Comparison of ENCODE assay signal across 15 mouse cellular contexts in the genomic region with DNA sequence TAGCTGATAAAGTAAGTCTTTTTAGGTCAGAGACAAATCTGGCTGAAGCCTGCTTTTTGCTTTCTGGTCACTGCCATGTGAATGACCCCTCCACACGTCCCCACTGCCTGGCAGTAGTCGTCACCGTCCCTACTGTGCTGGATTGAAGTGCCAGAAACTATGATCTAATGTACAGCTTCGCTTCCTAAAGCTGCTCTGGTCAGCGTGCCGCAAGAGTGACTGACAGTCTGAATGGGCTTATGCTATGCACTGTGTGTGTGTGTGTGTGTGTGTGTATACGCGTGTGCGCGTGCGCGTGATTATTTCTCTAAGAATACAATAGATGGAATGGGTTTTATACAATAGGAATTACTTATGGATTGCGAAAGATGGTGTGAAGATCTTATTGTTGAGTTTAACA.
DNase-seq lines count a peak whose midpoint lies in the region; ATAC-seq and TF ChIP-seq lines count a peak whose summit lies in the region.
"Had no signal": no experiment of that assay in that cellular context is flagged by ENCODE, and none has a peak within 500 bp of the region (broad histone marks: within the 10 kb centered on the region; RNA-seq: fewer than 3 reads in every experiment).

No protein-coding gene starts in this region.

- no peaks in the 10 kb centered on the region for H3K27me3 ChIP-seq in midbrain, embryonic 11.5 days (ENCODE audit: control insufficient read depth, insufficient read depth, low read length)
- no peaks in the 10 kb centered on the region for H3K27me3 ChIP-seq in midbrain, postnatal 0 days (ENCODE audit: insufficient read depth, low read length)
- no peaks in the 10 kb centered on the region for H3K27me3 ChIP-seq in midbrain, embryonic 13.5 days
- no peaks in the 10 kb centered on the region for H3K27me3 ChIP-seq in midbrain, embryonic 15.5 days (replicated peaks)
- H3K27me3 ChIP-seq: embryonic facial prominence, embryonic 12.5 days; forebrain, embryonic 13.5 days; forebrain, embryonic 15.5 days had no signal

- H3K27ac ChIP-seq in midbrain, embryonic 11.5 days (ENCODE audit: low read depth, low read length), result no peak overlapping the region; the same call in 1 of the 2 replicates
- no peak overlapping the region; the same call in 1 of the 2 replicates for H3K27ac ChIP-seq in midbrain, postnatal 0 days (ENCODE audit: low read depth, low read length)
- H3K27ac ChIP-seq in midbrain, embryonic 13.5 days, result 0 out of 2 replicates have a peak overlapping the region, but pooled peaks have one; percentile 36
- H3K27ac ChIP-seq in midbrain, embryonic 15.5 days, result 0 out of 2 replicates have a peak overlapping the region, but pooled peaks have one; percentile 1
- H3K27ac ChIP-seq: embryonic facial prominence, embryonic 10.5 days; embryonic facial prominence, embryonic 12.5 days; forebrain, embryonic 13.5 days; forebrain, embryonic 15.5 days had no signal

- WGBS in midbrain, embryonic 11.5 days, result 89% methylated on average over 13 of the region's 13 CpGs
- 73% methylated on average over 13 of the region's 13 CpGs for WGBS in midbrain, postnatal 0 days
- 79% methylated on average over 13 of the region's 13 CpGs for WGBS in midbrain, embryonic 13.5 days
- WGBS in midbrain, embryonic 15.5 days, result 74% methylated on average over 13 of the region's 13 CpGs

- no peak overlapping the region for H3K9ac ChIP-seq in midbrain, embryonic 11.5 days (ENCODE audit: low read length)
- H3K9ac ChIP-seq in midbrain, postnatal 0 days (replicated peaks; ENCODE audit: low read length, poor library complexity, severe bottlenecking), result no peak overlapping the region
- no peak overlapping the region for H3K9ac ChIP-seq in midbrain, embryonic 13.5 days (replicated peaks)
- no peak overlapping the region for H3K9ac ChIP-seq in midbrain, embryonic 15.5 days
- H3K9ac ChIP-seq: embryonic facial prominence, embryonic 12.5 days; forebrain, embryonic 13.5 days; forebrain, embryonic 15.5 days had no signal

- H3K4me3 ChIP-seq in midbrain, embryonic 11.5 days (ENCODE audit: low read depth, low read length), result no peak overlapping the region
- no peak overlapping the region for H3K4me3 ChIP-seq in midbrain, postnatal 0 days (ENCODE audit: low read depth, low read length)
- no peak overlapping the region for H3K4me3 ChIP-seq in midbrain, embryonic 13.5 days (replicated peaks)
- no peak overlapping the region for H3K4me3 ChIP-seq in midbrain, embryonic 15.5 days
- H3K4me3 ChIP-seq: embryonic facial prominence, embryonic 10.5 days; embryonic facial prominence, embryonic 12.5 days; forebrain, embryonic 13.5 days; forebrain, embryonic 15.5 days had no signal

- H3K4me2 ChIP-seq in midbrain, embryonic 11.5 days, result no peak overlapping the region
- H3K4me2 ChIP-seq in midbrain, postnatal 0 days (ENCODE audit: low read depth, low read length, poor library complexity, severe bottlenecking), result no peak overlapping the region
- H3K4me2 ChIP-seq in midbrain, embryonic 13.5 days (replicated peaks), result 0 out of 2 replicates have a peak overlapping the region, but pooled peaks have one; percentile 6
- H3K4me2 ChIP-seq in midbrain, embryonic 15.5 days, result no peak overlapping the region
- H3K4me2 ChIP-seq: embryonic facial prominence, embryonic 12.5 days; forebrain, embryonic 13.5 days; forebrain, embryonic 15.5 days had no signal

- peaks cover 2% of the 10 kb centered on the region; the same call in 1 of the 2 replicates for H3K4me1 ChIP-seq in midbrain, embryonic 11.5 days (ENCODE audit: control insufficient read depth, insufficient read depth, low read length)
- 0 out of 2 replicates have a peak, but pooled peaks cover 2% of the 10 kb centered on the region for H3K4me1 ChIP-seq in midbrain, postnatal 0 days (ENCODE audit: insufficient read depth, low read length)
- H3K4me1 ChIP-seq in midbrain, embryonic 13.5 days (replicated peaks), result peaks cover 12% of the 10 kb centered on the region
- H3K4me1 ChIP-seq in midbrain, embryonic 15.5 days, result peaks cover 5% of the 10 kb centered on the region; the same call in 1 of the 2 replicates
- H3K4me1 ChIP-seq: embryonic facial prominence, embryonic 10.5 days; embryonic facial prominence, embryonic 12.5 days had no signal

- no peak for DNase-seq in midbrain, embryonic 11.5 days (ENCODE audit: low spot score, missing footprints)
- DNase-seq in midbrain, postnatal 0 days (ENCODE audit: low spot score), result no peak
- no peak for DNase-seq in adrenal gland, postnatal 36 days
- no peak for DNase-seq in natural killer cell, adult 2 months (ENCODE audit: low spot score in 2 of 2)
- DNase-seq: cerebellum, adult 11-12 months; cerebellum, adult 2 months; cerebellum, adult 9-10 months; cerebellum, postnatal 10 days; cerebellum, postnatal 25 days had no signal

- TF ChIP-seq CTCF in midbrain, postnatal 0 days (IDR thresholded peaks at IDR 0.05), result no peak

- peak; percentile 54; the same call in 1 of the 2 replicates for ATAC-seq in midbrain, embryonic 11.5 days (ENCODE audit: low FRiP score)
- ATAC-seq in midbrain, postnatal 0 days (ENCODE audit: low FRiP score), result no peak; the same call in 1 of the 2 replicates
- peak; percentile 43 for ATAC-seq in midbrain, embryonic 13.5 days
- ATAC-seq in midbrain, embryonic 15.5 days (replicated peaks), result no peak
- ATAC-seq: forebrain, embryonic 15.5 days had no signal

- no peaks in the 10 kb centered on the region for H3K36me3 ChIP-seq in midbrain, embryonic 11.5 days (ENCODE audit: control insufficient read depth, insufficient read depth, low read length)
- H3K36me3 ChIP-seq in midbrain, postnatal 0 days (ENCODE audit: insufficient read depth, low read length), result no peaks in the 10 kb centered on the region
- no peaks in the 10 kb centered on the region for H3K36me3 ChIP-seq in midbrain, embryonic 13.5 days
- H3K36me3 ChIP-seq in midbrain, embryonic 15.5 days (replicated peaks), result no peaks in the 10 kb centered on the region
- H3K36me3 ChIP-seq: embryonic facial prominence, embryonic 10.5 days; embryonic facial prominence, embryonic 12.5 days; forebrain, embryonic 15.5 days had no signal

- H3K9me3 ChIP-seq in midbrain, embryonic 11.5 days (ENCODE audit: control insufficient read depth, low read length), result no peaks in the 10 kb centered on the region
- no peaks in the 10 kb centered on the region for H3K9me3 ChIP-seq in midbrain, postnatal 0 days (ENCODE audit: low read length)
- no peaks in the 10 kb centered on the region for H3K9me3 ChIP-seq in midbrain, embryonic 13.5 days
- no peaks in the 10 kb centered on the region for H3K9me3 ChIP-seq in midbrain, embryonic 15.5 days
- H3K9me3 ChIP-seq: embryonic facial prominence, embryonic 10.5 days; embryonic facial prominence, embryonic 12.5 days; forebrain, embryonic 13.5 days; forebrain, embryonic 15.5 days had no signal

Comparison
In these comparisons a context has a peak if more than half of its experiments do, and no peak if none do; other contexts are left out.
1. ATAC-seq: peak in midbrain, embryonic 11.5 days (single experiment) and midbrain, embryonic 13.5 days (single experiment); none in midbrain, postnatal 0 days (single experiment) and midbrain, embryonic 15.5 days (single experiment).
2. H3K27ac ChIP-seq: peak in midbrain, embryonic 13.5 days (single experiment) and midbrain, embryonic 15.5 days (single experiment); none in midbrain, embryonic 11.5 days (single experiment) and midbrain, postnatal 0 days (single experiment).